ENCODE assay signal across 14 mouse cellular contexts in genomic region chr12:52079296-52079695, GRCm38 (mm10). TPM values are rescaled to one million over a fixed set of nuclear protein-coding genes. Genes with fewer than 3 reads are reported as not detected.
"Had no signal": no experiment of that assay in that cellular context is flagged by ENCODE, and none has a peak within 500 bp of the region (broad histone marks: within the 10 kb centered on the region; RNA-seq: fewer than 3 reads in every experiment).

No protein-coding gene starts in this region.

RNA-seq across cellular contexts. Expression of gene Gpr33, which starts 51.4 kb away (rescaled TPM):
- total RNA-seq: midbrain, postnatal 0 days had no signal
- polyA plus RNA-seq: liver, embryonic 14.5 days; liver, embryonic 16.5 days; lung, embryonic 14.5 days; lung, embryonic 16.5 days; midbrain, embryonic 10.5 days; midbrain, embryonic 13.5 days; midbrain, embryonic 15.5 days; midbrain, postnatal 0 days; myocyte; neural tube, embryonic 11.5 days; neural tube, embryonic 13.5 days; neural tube, embryonic 15.5 days; stomach, embryonic 15.5 days; stomach, postnatal 0 days had no signal
